Mouse (Mus musculus) liver, embryonic 12.5 days (tissue): ENCODE measurements around the gene Ski. TPM values are rescaled to one million over a fixed set of nuclear protein-coding genes. Genes with fewer than 3 reads are reported as not detected.

Experiments used
- ATAC-seq: fragments of 200-750 bp; cut with Nextera tagmentation; 2 replicates; pipeline ENCODE4 v1.8.0; 2017; ENCODE audit warnings: moderate number of reproducible peaks, mild to moderate bottlenecking, moderate library complexity
- H3K27ac ChIP-seq: fragments of 300-500 bp; sonication (generic); 2 replicates; pipeline ENCODE4 v1.5.1; 2016; ENCODE audit warnings: mild to moderate bottlenecking
- H3K27me3 ChIP-seq: fragments of 300-500 bp; sonication (generic); replicated peaks from 2 replicates; pipeline ENCODE4 v1.6.1; 2016; ENCODE audit warnings: mild to moderate bottlenecking, moderate library complexity
- H3K36me3 ChIP-seq: fragments of 300-500 bp; sonication (generic); 2 replicates; pipeline ENCODE4 v1.6.1; 2016; ENCODE audit warnings: mild to moderate bottlenecking, moderate library complexity
- H3K4me1 ChIP-seq: fragments of 300-500 bp; sonication (generic); 2 replicates; pipeline ENCODE4 v1.6.1; 2016
- H3K4me2 ChIP-seq: fragments of 300-500 bp; sonication (generic); 2 replicates; pipeline ENCODE4 v1.6.1; 2016; ENCODE audit warnings: mild to moderate bottlenecking, moderate library complexity
- H3K4me3 ChIP-seq: fragments of 300-500 bp; sonication (generic); 2 replicates; pipeline ENCODE4 v1.5.1; 2016; ENCODE audit warnings: mild to moderate bottlenecking, moderate library complexity
- H3K9ac ChIP-seq: fragments of 300-500 bp; sonication (generic); 2 replicates; pipeline ENCODE4 v1.6.1; 2016; ENCODE audit warnings: mild to moderate bottlenecking, moderate library complexity
- H3K9me3 ChIP-seq: fragments of 300-500 bp; sonication (generic); replicated peaks from 2 replicates; pipeline ENCODE4 v1.6.1; 2016; ENCODE audit warnings: mild to moderate bottlenecking, moderate library complexity
- WGBS: fragments of 180-500 bp; shearing (Covaris S2); methylation state at CpG from one replicate; pipeline ENCODE4 v1.1.7; 2016; ENCODE audit not compliant: insufficient replicate concordance; 5-methylcytosine and 5-hydroxymethylcytosine counted together
- polyA plus RNA-seq: library from polyadenylated mRNA; unstranded; fragments of >200 nt; fragmentation: Nextera tagmentation; extraction: Ambion mirVana; gene quantifications from 2 replicates; pipeline ENCODE4 v1.2.1, GENCODE M21; 2016

Ski gene
- polyA plus RNA-seq, 1 experiment from 2014 or later: 3.5 TPM

- Histone ChIP-seq H3K9me3 (no peaks in the 10 kb centered on the region), H3K4me1 (peaks cover 71% of the 10 kb centered on the region), H3K4me2 (no peak overlapping the region), H3K9ac (no peak overlapping the region), H3K4me3 (no peak overlapping the region), H3K27me3 (no peaks in the 10 kb centered on the region), H3K27ac (no peak overlapping the region), H3K36me3 (no peaks in the 10 kb centered on the region)
- ATAC-seq: no peak
- WGBS: 65% methylated on average over 18 of the region's 18 CpGs
These were observed 37.9 kb downstream of the Ski start for GRCm38 (mm10) chr4:155184248-155185070.

- H3K4me1 ChIP-seq: peaks cover 71% of the 10 kb centered on the region
- H3K4me3 ChIP-seq: no peak overlapping the region
- no peak overlapping the region for H3K9ac ChIP-seq
- H3K27me3 ChIP-seq: no peaks in the 10 kb centered on the region
- ATAC-seq: no peak
- H3K27ac ChIP-seq: no peak overlapping the region
- H3K4me2 ChIP-seq: no peak overlapping the region
- H3K36me3 ChIP-seq: no peaks in the 10 kb centered on the region
- WGBS: 74% methylated on average over 7 of the region's 7 CpGs
- H3K9me3 ChIP-seq: no peaks in the 10 kb centered on the region
These were observed 39.2 kb downstream of the Ski start for GRCm38 (mm10) chr4:155183201-155183600.

GRCm38 (mm10) chr4:155178981-155179512 lies 43.3 kb downstream of the Ski start:
- no peak overlapping the region for H3K9ac ChIP-seq
- peak; percentile 22; the same call in 1 of the 2 replicates for ATAC-seq
- H3K4me1 ChIP-seq: peaks cover 65% of the 10 kb centered on the region
- H3K4me2 ChIP-seq: peak overlapping the region; percentile 40
- 18% methylated on average over 3 of the region's 3 CpGs for WGBS
- no peaks in the 10 kb centered on the region for H3K27me3 ChIP-seq
- H3K36me3 ChIP-seq: no peaks in the 10 kb centered on the region
- peak overlapping the region; percentile 68 for H3K27ac ChIP-seq
- no peak overlapping the region for H3K4me3 ChIP-seq
- H3K9me3 ChIP-seq: no peaks in the 10 kb centered on the region

GRCm38 (mm10) chr4:155178274-155178673 lies 44.1 kb downstream of the Ski start:
- no peak overlapping the region for H3K9ac ChIP-seq
- H3K36me3 ChIP-seq: no peaks in the 10 kb centered on the region
- no peak overlapping the region for H3K4me3 ChIP-seq
- peak overlapping the region; percentile 40 for H3K4me2 ChIP-seq
- WGBS: 14% methylated on average over 6 of the region's 6 CpGs
- H3K27me3 ChIP-seq: no peaks in the 10 kb centered on the region
- peak overlapping the region; percentile 68 for H3K27ac ChIP-seq
- peak; percentile 33; the same call in 1 of the 2 replicates for ATAC-seq
- H3K4me1 ChIP-seq: peaks cover 66% of the 10 kb centered on the region
- H3K9me3 ChIP-seq: no peaks in the 10 kb centered on the region

- Histone ChIP-seq H3K36me3 (no peaks in the 10 kb centered on the region), H3K4me3 (no peak overlapping the region), H3K9me3 (no peaks in the 10 kb centered on the region), H3K27ac (no peak overlapping the region), H3K27me3 (no peaks in the 10 kb centered on the region), H3K4me1 (peaks cover 81% of the 10 kb centered on the region), H3K4me2 (no peak overlapping the region), H3K9ac (no peak overlapping the region)
- ATAC-seq: no peak
- 47% methylated on average over 3 of the region's 3 CpGs for WGBS
These were observed 46.2 kb downstream of the Ski start for GRCm38 (mm10) chr4:155176210-155176609.

- Histone ChIP-seq H3K9ac (no peak overlapping the region; the same call in 1 of the 2 replicates), H3K4me3 (no peak overlapping the region), H3K4me1 (peaks cover 78% of the 10 kb centered on the region), H3K27me3 (no peaks in the 10 kb centered on the region), H3K36me3 (no peaks in the 10 kb centered on the region), H3K27ac (peak overlapping the region; percentile 69), H3K9me3 (no peaks in the 10 kb centered on the region), H3K4me2 (peak overlapping the region; percentile 23; the same call in 1 of the 2 replicates)
- ATAC-seq: no peak
- 50% methylated on average over 16 of the region's 17 CpGs for WGBS
These were observed 48.3 kb downstream of the Ski start for GRCm38 (mm10) chr4:155173822-155174785.

GRCm38 (mm10) chr4:155172909-155173821 lies 49.2 kb downstream of the Ski start:
- Histone ChIP-seq H3K9ac (peak overlapping the region; percentile 24), H3K4me1 (peaks cover 72% of the 10 kb centered on the region), H3K27ac (peak overlapping the region; percentile 69), H3K9me3 (no peaks in the 10 kb centered on the region), H3K4me2 (peak overlapping the region; percentile 23; the same call in 1 of the 2 replicates), H3K4me3 (no peak overlapping the region), H3K27me3 (no peaks in the 10 kb centered on the region), H3K36me3 (no peaks in the 10 kb centered on the region)
- 41% methylated on average over 21 of the region's 21 CpGs for WGBS
- peak; percentile 68 for ATAC-seq

GRCm38 (mm10) chr4:155171961-155172533 lies 50.3 kb downstream of the Ski start:
- no peaks in the 10 kb centered on the region for H3K9me3 ChIP-seq
- no peak for ATAC-seq
- no peak overlapping the region for H3K27ac ChIP-seq
- H3K4me2 ChIP-seq: no peak overlapping the region
- no peak overlapping the region for H3K4me3 ChIP-seq
- no peaks in the 10 kb centered on the region for H3K36me3 ChIP-seq
- WGBS: 76% methylated on average over 5 of the region's 5 CpGs
- H3K4me1 ChIP-seq: peaks cover 70% of the 10 kb centered on the region
- H3K9ac ChIP-seq: no peak overlapping the region
- no peaks in the 10 kb centered on the region for H3K27me3 ChIP-seq

- Histone ChIP-seq H3K9ac (no peak overlapping the region), H3K4me3 (no peak overlapping the region), H3K4me1 (peaks cover 58% of the 10 kb centered on the region), H3K27me3 (no peaks in the 10 kb centered on the region), H3K4me2 (no peak overlapping the region), H3K9me3 (no peaks in the 10 kb centered on the region), H3K36me3 (no peaks in the 10 kb centered on the region), H3K27ac (0 out of 2 replicates have a peak overlapping the region, but pooled peaks have one; percentile 25)
- 60% methylated on average over 8 of the region's 8 CpGs for WGBS
- ATAC-seq: no peak
These were observed 51.7 kb downstream of the Ski start for GRCm38 (mm10) chr4:155170614-155171212.

GRCm38 (mm10) chr4:155168835-155169252 lies 53.5 kb downstream of the Ski start:
- WGBS: 83% methylated on average over 8 of the region's 8 CpGs
- H3K4me1 ChIP-seq: peaks cover 60% of the 10 kb centered on the region
- H3K27me3 ChIP-seq: no peaks in the 10 kb centered on the region
- ATAC-seq: no peak
- H3K4me2 ChIP-seq: no peak overlapping the region
- no peak overlapping the region for H3K9ac ChIP-seq
- H3K9me3 ChIP-seq: peaks cover 4% of the 10 kb centered on the region; the same call in 1 of the 2 replicates
- H3K36me3 ChIP-seq: no peaks in the 10 kb centered on the region; the same call in 1 of the 2 replicates
- H3K27ac ChIP-seq: no peak overlapping the region
- no peak overlapping the region for H3K4me3 ChIP-seq
